Mouse (Mus musculus): Measurements from ENCODE around the gene Usp6nl. TPM values are rescaled to one million over a fixed set of nuclear protein-coding genes. Genes with fewer than 3 reads are reported as not detected.

The Usp6nl gene
- polyA plus RNA-seq, 2 experiments = 2.8 to 3.3 TPM

- H3K4me1 ChIP-seq (replicated peaks; ENCODE audit: control insufficient read depth in 2 of 2, insufficient read depth in 2 of 2, low read length in 1 of 2) = peaks cover 15 to 19% of the 10 kb centered on the region in 2 experiments
- H3K4me2 ChIP-seq (ENCODE audit: low read depth) = no peak overlapping the region
- H3K9me3 ChIP-seq (ENCODE audit: control insufficient read depth, low read length) = no peaks in the 10 kb centered on the region
- H3K9ac ChIP-seq (replicated peaks) = no peak overlapping the region
- no peak overlapping the region for H3K4me3 ChIP-seq (ENCODE audit: insufficient read depth in 1 of 2, low read depth in 2 of 2, low read length in 2 of 2)
- ATAC-seq (ENCODE audit: insufficient read depth) (no peak), DNase-seq (ENCODE audit: low read depth in 3 of 3, low spot score in 3 of 3) (no peak)
- TF ChIP-seq EP300 (IDR thresholded peaks at IDR 0.05; ENCODE audit: low read depth) (no peak), CTCF (IDR thresholded peaks at IDR 0.05; ENCODE audit: low read depth) (no peak)
- WGBS (ENCODE audit: insufficient replicate concordance) = 50% methylated on average over 2 of the region's 2 CpGs
- no peak overlapping the region for H3K27ac ChIP-seq
- no peaks in the 10 kb centered on the region for H3K27me3 ChIP-seq (ENCODE audit: control insufficient read depth, insufficient read depth, low read length)
- no peaks in the 10 kb centered on the region for H3K36me3 ChIP-seq (replicated peaks; ENCODE audit: control insufficient read depth, insufficient read depth, low read depth)
Observed at GRCm38 (mm10) chr2:6448880-6449279, 126.4 kb downstream of the Usp6nl start.

DNA sequence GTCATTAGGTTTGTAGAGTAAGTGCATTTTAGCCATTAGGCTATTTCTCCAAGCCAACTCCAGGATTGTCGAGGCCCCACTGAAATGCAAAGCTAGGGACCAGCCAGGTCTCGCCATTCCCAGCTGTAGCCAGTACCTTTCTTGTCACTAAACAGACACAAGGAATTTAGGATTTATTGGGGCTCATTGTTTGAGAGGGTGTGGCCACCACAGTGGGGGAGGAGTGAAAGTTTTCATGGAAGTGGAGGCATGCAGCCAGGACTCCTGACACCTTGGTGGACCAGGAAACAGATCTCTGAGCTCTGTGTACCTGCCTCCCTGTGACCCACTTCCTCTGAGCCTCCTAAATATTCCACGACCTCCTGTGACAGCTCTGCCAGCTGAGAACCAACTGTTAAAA lies 127.2 kb downstream of the Usp6nl start:
- H3K9me3 ChIP-seq (ENCODE audit: control insufficient read depth, low read length) = no peaks in the 10 kb centered on the region
- no peak overlapping the region for H3K27ac ChIP-seq
- DNase-seq (ENCODE audit: low read depth in 3 of 3, low spot score in 3 of 3) (no peak), ATAC-seq (ENCODE audit: insufficient read depth) (no peak)
- no peak for TF ChIP-seq EP300 (IDR thresholded peaks at IDR 0.05; ENCODE audit: low read depth)
- TF ChIP-seq CTCF (IDR thresholded peaks at IDR 0.05; ENCODE audit: low read depth) = no peak
- 64% methylated on average over 3 of the region's 3 CpGs for WGBS (ENCODE audit: insufficient replicate concordance)
- H3K4me3 ChIP-seq (ENCODE audit: insufficient read depth in 1 of 2, low read depth in 2 of 2, low read length in 2 of 2) = no peak overlapping the region
- no peak overlapping the region for H3K9ac ChIP-seq (replicated peaks)
- peaks cover 10 to 17% of the 10 kb centered on the region in 2 experiments for H3K4me1 ChIP-seq (replicated peaks; ENCODE audit: control insufficient read depth in 2 of 2, insufficient read depth in 2 of 2, low read length in 1 of 2)
- no peaks in the 10 kb centered on the region for H3K27me3 ChIP-seq (ENCODE audit: control insufficient read depth, insufficient read depth, low read length)
- no peaks in the 10 kb centered on the region for H3K36me3 ChIP-seq (replicated peaks; ENCODE audit: control insufficient read depth, insufficient read depth, low read depth)
- no peak overlapping the region for H3K4me2 ChIP-seq (ENCODE audit: low read depth)

GRCm38 (mm10) chr2:6450544-6450943 lies 128.1 kb downstream of the Usp6nl start:
- no peaks in the 10 kb centered on the region for H3K36me3 ChIP-seq (replicated peaks; ENCODE audit: control insufficient read depth, insufficient read depth, low read depth)
- H3K9me3 ChIP-seq (ENCODE audit: control insufficient read depth, low read length) = no peaks in the 10 kb centered on the region
- H3K27ac ChIP-seq = no peak overlapping the region
- H3K4me2 ChIP-seq (ENCODE audit: low read depth) = no peak overlapping the region
- H3K9ac ChIP-seq (replicated peaks) = no peak overlapping the region
- ATAC-seq (ENCODE audit: insufficient read depth) = no peak
- TF ChIP-seq EP300 (IDR thresholded peaks at IDR 0.05; ENCODE audit: low read depth) = no peak
- no peak for TF ChIP-seq CTCF (IDR thresholded peaks at IDR 0.05; ENCODE audit: low read depth)
- 61% methylated on average over 3 of the region's 3 CpGs for WGBS (ENCODE audit: insufficient replicate concordance)
- no peak overlapping the region for H3K4me3 ChIP-seq (ENCODE audit: insufficient read depth in 1 of 2, low read depth in 2 of 2, low read length in 2 of 2)
- no peak for DNase-seq (ENCODE audit: low read depth in 3 of 3, low spot score in 3 of 3)
- peaks cover under 1 to 8% of the 10 kb centered on the region in 2 experiments for H3K4me1 ChIP-seq (replicated peaks; ENCODE audit: control insufficient read depth in 2 of 2, insufficient read depth in 2 of 2, low read length in 1 of 2)
- no peaks in the 10 kb centered on the region for H3K27me3 ChIP-seq (ENCODE audit: control insufficient read depth, insufficient read depth, low read length)

GRCm38 (mm10) chr2:6454941-6455516 lies 132.6 kb downstream of the Usp6nl start:
- no peak overlapping the region for H3K4me2 ChIP-seq (ENCODE audit: low read depth)
- H3K4me3 ChIP-seq (ENCODE audit: insufficient read depth in 1 of 2, low read depth in 2 of 2, low read length in 2 of 2) = no peak overlapping the region
- 45% methylated on average over 7 of the region's 7 CpGs for WGBS (ENCODE audit: insufficient replicate concordance)
- no peak for ATAC-seq (ENCODE audit: insufficient read depth)
- no peaks in the 10 kb centered on the region for H3K36me3 ChIP-seq (replicated peaks; ENCODE audit: control insufficient read depth, insufficient read depth, low read depth)
- no peak for DNase-seq (ENCODE audit: low read depth in 3 of 3, low spot score in 3 of 3)
- H3K27me3 ChIP-seq (ENCODE audit: control insufficient read depth, insufficient read depth, low read length) = no peaks in the 10 kb centered on the region
- H3K27ac ChIP-seq = no peak overlapping the region
- H3K9me3 ChIP-seq (ENCODE audit: control insufficient read depth, low read length) = no peaks in the 10 kb centered on the region
- no peaks in the 10 kb centered on the region for H3K4me1 ChIP-seq (replicated peaks; ENCODE audit: control insufficient read depth in 2 of 2, insufficient read depth in 2 of 2, low read length in 1 of 2)
- no peak overlapping the region for H3K9ac ChIP-seq (replicated peaks)
- TF ChIP-seq EP300 (IDR thresholded peaks at IDR 0.05; ENCODE audit: low read depth) = no peak
- no peak for TF ChIP-seq CTCF (IDR thresholded peaks at IDR 0.05; ENCODE audit: low read depth)

- no peak overlapping the region for H3K27ac ChIP-seq
- ATAC-seq (ENCODE audit: insufficient read depth) (no peak), DNase-seq (ENCODE audit: low read depth in 3 of 3, low spot score in 3 of 3) (no peak)
- H3K27me3 ChIP-seq (ENCODE audit: control insufficient read depth, insufficient read depth, low read length) = no peaks in the 10 kb centered on the region
- H3K9me3 ChIP-seq (ENCODE audit: control insufficient read depth, low read length) = no peaks in the 10 kb centered on the region
- H3K36me3 ChIP-seq (replicated peaks; ENCODE audit: control insufficient read depth, insufficient read depth, low read depth) = no peaks in the 10 kb centered on the region
- no peak overlapping the region for H3K4me2 ChIP-seq (ENCODE audit: low read depth)
- TF ChIP-seq CTCF (IDR thresholded peaks at IDR 0.05; ENCODE audit: low read depth) = no peak
- no peak for TF ChIP-seq EP300 (IDR thresholded peaks at IDR 0.05; ENCODE audit: low read depth)
- 56% methylated on average over 13 of the region's 13 CpGs for WGBS (ENCODE audit: insufficient replicate concordance)
- no peaks in the 10 kb centered on the region for H3K4me1 ChIP-seq (replicated peaks; ENCODE audit: control insufficient read depth in 2 of 2, insufficient read depth in 2 of 2, low read length in 1 of 2)
- H3K4me3 ChIP-seq (ENCODE audit: insufficient read depth in 1 of 2, low read depth in 2 of 2, low read length in 2 of 2) = no peak overlapping the region
- no peak overlapping the region for H3K9ac ChIP-seq (replicated peaks)
Observed at GRCm38 (mm10) chr2:6459282-6460047, 137.0 kb downstream of the Usp6nl start.
